Mouse (Mus musculus) neutrophil, adult 5-6 weeks (primary cell): ENCODE measurements around the gene Nmnat2. TPM values are rescaled to one million over a fixed set of nuclear protein-coding genes. Genes with fewer than 3 reads are reported as not detected.

ENCODE experiments used
- ATAC-seq: fragments of 151-379, 151-347 bp; 2 replicates; pipeline ENCODE4 v1.8.0; 2017; ENCODE audit warnings: mild to moderate bottlenecking, moderate TSS enrichment; ENCODE audit not compliant: insufficient number of reproducible peaks, poor library complexity, low FRiP score, severe bottlenecking; ENCODE audit errors: extremely low read depth
- total RNA-seq: library from RNA; stranded (forward); fragments of 200-1000 nt; gene quantifications from 2 replicates; pipeline ENCODE4 v1.2.3, GENCODE M21; 2017

Nmnat2 gene
- total RNA-seq, 1 experiment from 2014 or later, result 0.12 TPM

DNA sequence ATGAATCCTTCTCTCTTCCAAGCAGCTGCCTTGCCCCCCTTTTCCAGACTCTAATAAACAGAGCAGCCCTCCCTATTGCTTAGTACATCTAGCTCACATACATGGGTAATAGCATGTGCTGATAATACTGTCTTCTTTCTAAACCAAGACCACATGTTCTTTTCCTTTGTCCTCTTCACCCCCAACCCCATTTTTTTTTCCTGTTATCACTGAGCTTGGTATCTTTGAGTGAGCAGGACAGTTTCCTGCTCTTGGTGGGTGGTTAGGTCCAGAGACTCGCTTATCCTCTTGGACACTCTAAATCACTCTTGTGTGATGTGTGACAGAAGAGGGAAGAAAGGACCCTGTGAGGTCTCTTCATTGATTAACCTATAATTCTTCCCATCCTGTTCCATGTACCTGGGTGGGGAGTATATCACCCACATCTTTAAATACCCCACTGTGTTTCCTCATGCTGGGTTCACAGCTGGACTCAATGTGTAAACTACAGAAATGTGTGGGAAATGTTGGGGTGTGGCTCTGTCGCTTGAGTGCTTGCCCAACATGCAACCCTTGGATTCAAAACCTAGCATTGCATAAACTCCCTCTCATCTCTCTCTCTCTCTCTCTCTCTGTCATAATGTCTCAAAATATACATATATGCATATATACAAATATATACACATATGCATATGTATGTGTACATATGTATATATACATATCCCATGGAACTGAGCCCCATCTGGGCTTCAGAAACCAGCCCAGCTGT is 58.9 kb downstream of the Nmnat2 start:
- ATAC-seq, result no peak

- no peak for ATAC-seq
Measured at GRCm38 (mm10) chr1:153014431-153015186, 59.8 kb downstream of the Nmnat2 start.

DNA sequence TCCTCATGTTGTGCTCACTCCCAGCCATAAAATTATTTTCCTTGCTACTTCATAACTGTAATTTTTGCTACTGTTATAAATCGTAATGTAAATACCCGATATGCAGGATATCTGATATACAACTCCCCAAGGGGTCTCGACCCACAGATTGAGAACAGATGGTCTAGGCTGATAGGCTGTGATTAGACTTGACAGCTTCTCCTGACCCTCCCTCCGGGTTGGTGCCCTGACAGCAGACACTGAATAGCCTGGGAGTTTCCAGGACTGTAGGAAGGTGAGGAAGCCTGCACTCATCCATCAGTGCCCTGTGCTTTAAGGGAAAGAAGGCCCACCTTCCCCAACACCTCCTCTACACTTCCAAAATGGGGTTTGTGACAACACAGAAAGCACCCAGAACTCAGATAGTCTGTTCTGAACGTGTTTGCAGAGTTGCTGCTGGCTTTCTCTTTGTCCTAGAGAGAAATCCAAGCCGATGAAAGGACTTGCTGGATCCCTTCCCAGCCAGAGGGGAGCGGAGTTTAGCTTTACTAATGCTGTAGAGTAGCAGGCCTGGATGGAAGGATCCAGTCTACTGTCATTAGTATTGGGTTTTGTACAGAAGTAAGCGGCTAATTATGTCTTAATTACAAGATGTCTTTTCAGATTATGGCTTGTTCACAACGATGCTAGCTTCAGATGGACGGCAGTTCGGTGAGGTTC is 61.8 kb downstream of the Nmnat2 start:
- ATAC-seq, result no peak

DNA sequence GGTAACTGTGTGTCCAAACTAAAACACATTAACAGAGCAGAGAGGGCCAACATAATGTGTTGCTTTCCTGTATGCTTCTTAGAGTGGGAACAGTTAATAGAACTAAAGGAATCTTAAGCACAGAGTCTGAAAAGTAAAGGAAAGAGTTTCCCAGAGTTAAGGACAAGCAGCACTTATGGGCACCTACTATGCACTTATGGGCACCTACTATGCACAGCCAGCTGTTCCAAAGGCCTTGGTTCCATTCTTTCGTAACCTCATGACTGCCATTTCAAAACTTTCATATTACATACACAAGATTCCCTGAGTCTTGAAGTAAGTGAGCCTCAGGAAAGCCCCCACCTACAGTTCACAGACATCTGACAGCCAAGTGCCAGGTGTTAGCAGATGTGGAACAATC is 64.3 kb downstream of the Nmnat2 start:
- no peak for ATAC-seq

DNA sequence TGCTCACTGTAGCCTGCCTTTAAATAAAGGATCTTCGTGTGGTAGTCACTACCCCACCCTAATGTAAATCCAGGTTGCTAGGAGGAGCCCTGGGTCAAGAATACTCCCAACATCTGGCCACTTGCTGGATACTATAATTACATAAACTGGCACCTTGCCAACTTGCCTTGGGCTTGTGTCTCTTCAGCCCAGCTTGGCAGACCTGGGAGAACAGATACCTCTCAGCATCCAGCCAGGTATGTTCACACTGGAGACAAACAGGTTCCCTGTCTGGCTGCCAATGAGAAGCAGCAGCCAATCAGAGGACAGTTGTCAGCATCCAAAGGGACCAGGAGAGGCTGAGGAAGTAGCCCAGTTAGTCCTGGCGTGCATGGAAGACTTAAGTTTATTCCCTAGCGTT is 64.8 kb downstream of the Nmnat2 start:
- ATAC-seq, result no peak

GRCm38 (mm10) chr1:153021034-153021638 is 66.3 kb downstream of the Nmnat2 start:
- ATAC-seq, result no peak

DNA sequence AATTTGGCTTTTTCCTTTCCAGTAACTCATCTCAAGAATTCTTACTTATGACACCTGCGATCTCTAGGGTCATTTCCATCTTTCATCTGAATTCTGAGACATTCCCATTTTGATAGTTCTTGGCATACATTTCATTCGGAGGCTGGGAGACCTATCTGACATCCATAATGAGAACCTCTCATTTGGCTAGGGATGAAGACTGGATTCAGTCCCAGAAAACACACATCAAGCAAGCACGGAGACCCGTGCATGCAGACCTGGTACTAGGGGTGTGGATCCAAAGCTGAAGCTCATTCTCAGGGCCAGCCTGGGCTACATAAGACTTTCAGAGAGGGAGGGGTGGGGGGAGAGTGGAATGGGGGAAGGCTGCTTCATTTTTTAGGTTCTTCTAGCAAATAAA is 68.2 kb downstream of the Nmnat2 start:
- ATAC-seq, result no peak

DNA sequence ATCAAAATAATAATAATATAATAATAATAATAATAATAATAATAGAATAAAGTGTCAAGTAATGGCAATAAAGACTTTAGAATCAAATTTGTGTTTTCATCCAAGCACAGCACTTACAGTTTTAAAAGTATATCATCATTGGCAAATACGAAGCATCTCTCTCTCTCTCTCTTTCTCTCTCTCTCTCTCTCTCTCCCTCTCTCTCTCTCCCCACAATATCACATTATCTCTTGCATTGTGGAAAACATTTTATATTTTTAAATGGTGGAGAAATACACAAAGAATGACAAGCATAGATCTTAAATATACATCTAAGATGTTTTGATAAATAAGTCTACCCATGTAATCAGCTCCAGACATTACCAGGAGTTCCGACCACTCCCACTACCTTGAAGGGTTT is 69.1 kb downstream of the Nmnat2 start:
- ATAC-seq, result no peak

GRCm38 (mm10) chr1:153024453-153024852 is 69.7 kb downstream of the Nmnat2 start:
- no peak for ATAC-seq

- ATAC-seq, result no peak
Measured at GRCm38 (mm10) chr1:153031345-153031744, 76.6 kb downstream of the Nmnat2 start.

- no peak for ATAC-seq
Measured at GRCm38 (mm10) chr1:153031954-153032353, 77.2 kb downstream of the Nmnat2 start.

DNA sequence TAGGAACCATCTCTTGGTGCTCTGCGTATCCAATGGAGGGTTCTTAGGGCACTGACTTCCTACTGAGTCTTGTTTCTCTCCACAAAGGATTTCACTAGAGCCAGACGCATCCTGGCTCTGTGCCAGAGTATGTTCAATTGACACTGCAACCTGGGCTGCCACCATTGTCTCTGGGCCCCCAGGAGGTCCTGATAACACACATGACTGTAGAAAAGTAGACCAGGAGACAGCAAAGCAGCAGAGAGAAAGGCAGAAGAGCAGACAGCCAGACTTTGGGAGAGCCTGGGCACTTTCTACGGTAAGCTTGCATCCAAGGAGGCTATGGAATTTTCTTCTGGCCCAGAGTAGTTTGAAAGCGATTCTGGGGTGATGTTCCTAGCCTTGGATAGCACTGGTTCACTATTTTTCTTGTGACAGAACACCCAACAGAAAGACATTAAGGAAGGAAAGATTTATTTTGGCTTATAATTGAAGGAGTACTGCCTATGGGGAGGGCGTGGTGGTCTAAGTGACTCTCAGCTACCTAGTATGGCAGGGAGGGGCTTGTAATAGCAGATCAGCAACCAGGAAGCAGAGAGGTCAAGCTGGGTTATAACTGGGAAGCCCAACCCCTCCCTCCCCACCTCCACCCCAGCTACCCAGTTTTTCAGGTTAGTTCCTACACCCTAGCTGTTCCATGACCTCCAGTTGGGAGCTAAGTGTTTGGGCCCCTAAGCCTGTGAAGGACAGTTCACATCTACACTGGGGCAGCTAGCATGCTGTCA is 78.5 kb downstream of the Nmnat2 start:
- ATAC-seq, result no peak

DNA sequence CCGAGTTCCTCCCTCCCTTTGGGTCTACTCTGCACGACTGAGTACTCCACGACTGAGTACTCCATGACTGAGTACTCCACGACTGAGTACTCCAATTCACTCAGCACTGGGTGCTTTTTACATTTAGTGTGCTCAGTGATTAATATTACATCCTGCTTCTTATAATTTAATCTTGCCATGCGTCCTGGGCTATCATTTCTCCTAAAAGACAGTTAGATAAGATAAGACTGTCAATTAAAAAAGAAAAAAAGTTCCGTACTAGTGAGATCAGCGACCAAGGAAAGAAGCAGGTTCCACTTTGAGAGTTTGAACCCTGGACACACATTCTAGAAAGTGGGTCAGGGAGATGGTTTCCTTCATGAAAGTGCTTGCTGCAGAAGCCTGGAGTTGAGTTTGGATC is 79.3 kb downstream of the Nmnat2 start:
- no peak for ATAC-seq

GRCm38 (mm10) chr1:153035328-153035944 is 80.6 kb downstream of the Nmnat2 start:
- no peak for ATAC-seq

DNA sequence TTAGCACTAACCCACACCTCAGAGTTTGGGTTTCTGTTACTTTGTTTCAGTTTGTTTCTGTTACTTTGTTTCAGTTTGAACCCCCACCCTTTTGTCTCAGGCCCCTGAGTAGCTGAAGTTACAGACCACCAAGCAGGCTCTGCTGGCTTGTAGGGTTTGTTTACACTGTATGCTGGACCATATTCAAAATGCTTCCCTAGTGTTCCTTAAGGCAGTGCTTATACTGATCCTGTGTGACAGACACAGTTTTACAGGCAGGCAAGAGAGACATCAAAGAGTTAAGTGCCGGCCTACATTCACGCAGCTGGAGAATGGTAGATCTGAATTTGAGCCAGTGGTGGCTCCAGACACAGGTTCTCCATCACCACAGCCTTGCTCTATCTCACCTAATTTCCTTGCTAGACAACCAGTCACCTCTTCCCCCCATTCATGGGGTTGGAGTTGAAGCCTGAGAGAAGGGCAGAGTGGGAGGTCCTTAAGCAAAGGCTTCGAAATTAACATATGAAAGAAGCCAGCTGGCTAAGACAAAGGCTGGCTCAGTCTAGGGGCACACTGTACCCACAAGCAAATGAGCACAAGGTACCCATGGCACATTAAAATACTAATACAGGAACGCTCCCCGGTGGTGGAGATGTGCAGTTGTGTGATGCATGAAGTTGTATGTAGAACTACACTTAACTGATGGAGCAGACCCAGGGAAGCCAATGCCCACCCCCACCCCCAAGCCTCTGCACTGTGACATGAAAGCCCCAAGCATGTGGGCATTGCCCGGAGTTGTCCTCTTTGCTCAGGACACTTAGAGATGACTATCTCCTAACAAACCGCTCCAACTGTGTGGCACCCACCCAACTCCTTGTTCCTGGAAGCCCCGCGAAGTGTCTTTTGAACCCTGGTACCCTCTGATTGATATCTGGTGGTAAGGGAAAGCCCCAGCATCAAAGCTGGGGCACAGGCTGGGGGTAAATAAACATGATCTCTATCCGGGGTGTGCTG is 82.9 kb downstream of the Nmnat2 start:
- no peak; the same call in 1 of the 2 replicates for ATAC-seq

GRCm38 (mm10) chr1:153040091-153040490 is 85.3 kb downstream of the Nmnat2 start:
- no peak for ATAC-seq

DNA sequence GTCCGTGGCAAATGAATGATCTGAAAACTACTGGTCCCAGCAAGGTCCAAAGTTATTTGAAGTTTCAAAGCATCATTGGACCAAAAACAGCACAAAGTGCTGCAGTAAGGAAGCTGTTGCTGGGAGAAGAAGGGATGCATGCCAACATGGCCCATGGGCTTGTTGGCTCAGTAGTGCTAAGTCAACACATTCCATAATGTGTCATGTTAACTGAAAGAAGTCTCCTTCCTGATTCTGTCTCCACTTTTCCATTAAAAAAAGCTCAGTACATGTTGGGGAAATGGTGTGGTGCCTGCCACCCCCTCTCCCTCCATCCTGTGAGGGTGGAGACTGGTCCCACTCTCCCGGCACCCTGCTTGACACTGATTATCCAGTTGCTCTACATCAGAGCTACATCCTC is 86.3 kb downstream of the Nmnat2 start:
- no peak for ATAC-seq
